Mouse (Mus musculus): Measurements from ENCODE around the gene Cd300ld. TPM values are rescaled to one million over a fixed set of nuclear protein-coding genes. Genes with fewer than 3 reads are reported as not detected.
"Not testable (repeated sequence)": the region's sequence is repeated elsewhere in the genome, so short reads cannot be mapped to it uniquely, and the experiment has no call there.

Cd300ld gene
- total RNA-seq (2021): under 1 TPM; 0.42 to 0.54 TPM
- long read RNA-seq, experiment 1: 0 reads
- long read RNA-seq, experiment 2: 0 reads

GRCm38 (mm10) chr11:114989793-114990192, at the start of gene Cd300ld:
Gene Cd300ld (minus strand): TSS chr11:114989922.
- DNase-seq (ENCODE audit: low spot score in 2 of 2): no peak

GRCm38 (mm10) chr11:115037669-115038068, 47.9 kb upstream of the Cd300ld start, which contains the start of gene Cd300ld5:
Gene Cd300ld5 (minus strand): TSS chr11:115037769.
- not testable (repeated sequence) for DNase-seq (ENCODE audit: low spot score in 2 of 2)

- DNase-seq (ENCODE audit: low spot score in 2 of 2): not testable (repeated sequence)
These were observed 37.2 kb upstream of the Cd300ld start, which contains the start of gene Cd300ld4 for GRCm38 (mm10) chr11:115026912-115027311. Gene Cd300ld4 (minus strand): TSS chr11:115027012.

GRCm38 (mm10) chr11:115016093-115016492, 26.4 kb upstream of the Cd300ld start, which contains the start of gene Cd300ld2:
Gene Cd300ld2 (minus strand): TSS chr11:115016193.
- DNase-seq (ENCODE audit: low spot score in 2 of 2): not testable (repeated sequence)

- DNase-seq (ENCODE audit: low spot score in 2 of 2): no peak
These were observed 14.3 kb upstream of the Cd300ld start for GRCm38 (mm10) chr11:115004070-115004469.

- DNase-seq (ENCODE audit: low spot score in 2 of 2): no peak
These were observed 11.8 kb upstream of the Cd300ld start, which contains the start of gene Cd300c2 for GRCm38 (mm10) chr11:115001474-115002040. Gene Cd300c2 (minus strand): TSS chr11:115001880.

- no peak for DNase-seq (ENCODE audit: low spot score in 2 of 2)
These were observed 7.9 kb downstream of the Cd300ld start for GRCm38 (mm10) chr11:114981866-114982265.

- no peak for DNase-seq (ENCODE audit: low spot score in 2 of 2)
These were observed 17.0 kb downstream of the Cd300ld start for GRCm38 (mm10) chr11:114972726-114973125.

GRCm38 (mm10) chr11:114968752-114969207, 20.9 kb downstream of the Cd300ld start, which contains the start of gene Cd300c:
Gene Cd300c (minus strand): TSS chr11:114969157.
- no peak for DNase-seq (ENCODE audit: low spot score in 2 of 2)

- DNase-seq (ENCODE audit: low spot score in 2 of 2): no peak
These were observed 24.4 kb downstream of the Cd300ld start for GRCm38 (mm10) chr11:114965182-114965828.

- no peak for DNase-seq (ENCODE audit: low spot score in 2 of 2)
These were observed 29.4 kb downstream of the Cd300ld start for GRCm38 (mm10) chr11:114960369-114960768.

- DNase-seq (ENCODE audit: low spot score in 2 of 2): no peak
These were observed 55.6 kb downstream of the Cd300ld start, which contains the start of gene Cd300lb for GRCm38 (mm10) chr11:114934144-114934543. Gene Cd300lb (minus strand): TSS chr11:114934386.

GRCm38 (mm10) chr11:114933591-114933990, 56.1 kb downstream of the Cd300ld start:
- DNase-seq (ENCODE audit: low spot score in 2 of 2): no peak

Other genes starting within 250 kb of the Cd300ld start
- gene Kif19a, start 224.5 kb downstream of the Cd300ld start, total RNA-seq (2021): 1 to 10 TPM in 1 of 2 experiments, under 1 TPM in 1; 0.99 to 1.6 TPM
- under 1 TPM; 0.50 to 0.59 TPM for gene Btbd17, start 194.0 kb downstream of the Cd300ld start, total RNA-seq (2021)
- under 1 TPM in 1 of 2 experiments, not detected in 1; 0.36 TPM for gene Gpr142, start 191.0 kb downstream of the Cd300ld start, total RNA-seq (2021)
- 10 to 100 TPM; 17.6 to 41.1 TPM for gene Gprc5c, start 138.8 kb downstream of the Cd300ld start, total RNA-seq (2021)
- 1 to 10 TPM; 1.9 to 3.3 TPM for gene Cd300a, start 99.9 kb downstream of the Cd300ld start, total RNA-seq (2021)
- under 1 TPM; 0.73 to 0.76 TPM for gene Cd300lb, start 55.5 kb downstream of the Cd300ld start, total RNA-seq (2021)
- gene Cd300c, start 20.8 kb downstream of the Cd300ld start, total RNA-seq (2021): not detected
- gene Cd300c2, start 12.0 kb upstream of the Cd300ld start, total RNA-seq (2021): 1 to 10 TPM; 4.2 to 4.4 TPM
- gene Cd300ld2, start 26.3 kb upstream of the Cd300ld start, total RNA-seq (2021): not detected
- under 1 TPM; 0.56 to 0.59 TPM for gene Cd300ld4, start 37.1 kb upstream of the Cd300ld start, total RNA-seq (2021)
- 1 to 10 TPM; 1.0 to 1.8 TPM for gene Cd300ld5, start 47.8 kb upstream of the Cd300ld start, total RNA-seq (2021)
- 1 to 10 TPM; 4.8 TPM for gene Cd300ld3, start 58.5 kb upstream of the Cd300ld start, total RNA-seq (2021)
- under 1 TPM; 0.20 to 0.48 TPM for gene Cd300e, start 72.3 kb upstream of the Cd300ld start, total RNA-seq (2021)
- 1 to 10 TPM; 2.1 to 2.5 TPM for gene Rab37, start 101.5 kb upstream of the Cd300ld start, total RNA-seq (2021)
- gene Cd300lf, start 144.1 kb upstream of the Cd300ld start, total RNA-seq (2021): 1 to 10 TPM; 2.0 to 2.2 TPM
- gene Slc9a3r1, start 173.4 kb upstream of the Cd300ld start, total RNA-seq (2021): 10 to 100 TPM; 28.9 to 37.6 TPM
- 10 to 100 TPM; 11.9 to 12.0 TPM for gene Tmem104, start 197.6 kb upstream of the Cd300ld start, total RNA-seq (2021)
- 10 to 100 TPM; 21.6 to 22.1 TPM for gene Nat9, start 197.9 kb upstream of the Cd300ld start, total RNA-seq (2021)

Measured in adrenal gland, postnatal 4 days (tissue).